Mouse (Mus musculus): ENCODE data around the gene Nr2f2. TPM values are rescaled to one million over a fixed set of nuclear protein-coding genes. Genes with fewer than 3 reads are reported as not detected.

Nr2f2 gene
- polyA plus RNA-seq, 1 experiment from 2014 or later, result 6.5 TPM

- H3K4me2 ChIP-seq, result peak overlapping the region; percentile 54
- H3K4me3 ChIP-seq (replicated peaks), result peak overlapping the region; percentile 54
- H3K9me3 ChIP-seq (replicated peaks), result no peaks in the 10 kb centered on the region
- no peak for ATAC-seq (ENCODE audit: insufficient read depth)
- WGBS (ENCODE audit: insufficient replicate concordance), result 9% methylated on average over 17 of the region's 17 CpGs
- peaks cover 77% of the 10 kb centered on the region for H3K27me3 ChIP-seq
- peaks cover 9% of the 10 kb centered on the region for H3K4me1 ChIP-seq (replicated peaks)
- H3K36me3 ChIP-seq (replicated peaks), result no peaks in the 10 kb centered on the region
- H3K9ac ChIP-seq, result peak overlapping the region; percentile 25; the same call in 1 of the 2 replicates
- no peak overlapping the region for H3K27ac ChIP-seq (replicated peaks)
These were observed 9.0 kb downstream of the Nr2f2 start for GRCm38 (mm10) chr7:70357516-70358019.

- peaks cover 75% of the 10 kb centered on the region for H3K27me3 ChIP-seq
- H3K4me2 ChIP-seq, result peak overlapping the region; percentile 54
- ATAC-seq (ENCODE audit: insufficient read depth), result no peak
- 50% methylated on average over 3 of the region's 3 CpGs for WGBS (ENCODE audit: insufficient replicate concordance)
- peak overlapping the region; percentile 54; the same call in 1 of the 2 replicates for H3K4me3 ChIP-seq (replicated peaks)
- peaks cover 9% of the 10 kb centered on the region; the same call in 1 of the 2 replicates for H3K4me1 ChIP-seq (replicated peaks)
- no peak overlapping the region for H3K27ac ChIP-seq (replicated peaks)
- no peaks in the 10 kb centered on the region for H3K9me3 ChIP-seq (replicated peaks)
- peak overlapping the region; percentile 25; the same call in 1 of the 2 replicates for H3K9ac ChIP-seq
- H3K36me3 ChIP-seq (replicated peaks), result no peaks in the 10 kb centered on the region
These were observed 9.6 kb downstream of the Nr2f2 start for GRCm38 (mm10) chr7:70356691-70357515.

DNA sequence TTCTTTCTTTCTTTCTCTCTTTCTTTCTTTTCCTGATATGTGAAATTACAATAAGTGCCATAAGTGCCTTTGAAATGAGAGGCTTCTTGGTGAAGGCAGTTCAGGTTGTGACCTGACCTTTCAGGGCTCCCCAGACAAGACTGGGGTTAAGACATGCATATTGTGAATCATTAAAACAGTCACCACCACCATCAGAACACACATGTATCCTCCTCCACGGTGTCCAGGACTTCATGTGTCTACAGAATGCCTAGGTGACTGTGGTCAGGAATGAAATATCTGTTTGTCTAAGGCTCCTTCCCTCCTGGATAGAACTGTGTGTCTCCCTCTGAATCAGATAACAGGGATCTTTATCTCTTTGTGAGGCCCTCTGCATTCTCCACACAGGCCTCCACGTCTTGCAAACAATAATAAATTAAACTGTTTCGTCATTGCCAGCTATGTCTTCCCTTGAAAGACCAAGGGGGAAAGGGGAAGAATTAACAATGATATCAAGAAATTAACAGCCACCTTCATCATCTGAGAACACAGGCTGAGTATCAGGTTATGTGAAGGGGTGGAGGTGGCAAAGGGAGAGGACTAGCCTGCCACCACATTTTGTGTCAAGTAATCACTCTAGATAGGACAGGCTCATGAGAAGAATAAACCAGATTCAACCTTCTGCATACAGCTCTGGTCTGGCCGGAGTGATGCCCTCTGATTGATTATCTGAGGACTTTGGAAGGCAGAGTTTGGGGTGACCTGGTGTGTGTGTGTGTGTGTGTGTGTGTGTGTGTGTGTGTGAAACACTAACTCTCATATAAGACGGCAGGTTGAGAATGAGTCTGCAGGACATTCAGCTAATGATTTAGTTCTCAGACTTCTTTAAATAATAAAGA, 10.6 kb downstream of the Nr2f2 start:
- 15% methylated on average over 5 of the region's 5 CpGs for WGBS (ENCODE audit: insufficient replicate concordance)
- Histone ChIP-seq H3K9me3 (replicated peaks) (no peaks in the 10 kb centered on the region), H3K27ac (replicated peaks) (no peak overlapping the region), H3K4me2 (peak overlapping the region; percentile 32), H3K36me3 (replicated peaks) (no peaks in the 10 kb centered on the region), H3K27me3 (peaks cover 75% of the 10 kb centered on the region), H3K4me3 (replicated peaks) (peak overlapping the region; percentile 8; the same call in 1 of the 2 replicates), H3K4me1 (replicated peaks) (peaks cover 9% of the 10 kb centered on the region; the same call in 1 of the 2 replicates), H3K9ac (no peak overlapping the region)
- ATAC-seq (ENCODE audit: insufficient read depth), result no peak

DNA sequence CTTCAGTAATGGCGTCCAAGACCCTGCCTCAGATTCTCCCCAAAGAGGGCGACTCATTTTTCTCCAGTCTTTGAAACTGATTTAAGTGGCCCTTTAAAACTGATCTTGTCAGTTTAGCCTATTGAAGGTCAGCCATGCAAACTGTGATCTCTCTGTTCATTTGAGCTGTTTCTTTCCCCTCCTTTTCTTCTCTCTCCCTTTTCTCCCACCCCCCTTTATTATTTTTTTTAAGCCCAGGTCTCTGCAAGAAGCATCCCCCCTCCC, 11.2 kb downstream of the Nr2f2 start:
- Histone ChIP-seq H3K4me2 (peak overlapping the region; percentile 25; the same call in 1 of the 2 replicates), H3K36me3 (replicated peaks) (no peaks in the 10 kb centered on the region), H3K27me3 (peaks cover 75% of the 10 kb centered on the region), H3K9ac (no peak overlapping the region), H3K27ac (replicated peaks) (no peak overlapping the region), H3K9me3 (replicated peaks) (no peaks in the 10 kb centered on the region), H3K4me3 (replicated peaks) (no peak overlapping the region), H3K4me1 (replicated peaks) (peaks cover 9% of the 10 kb centered on the region; the same call in 1 of the 2 replicates)
- ATAC-seq (ENCODE audit: insufficient read depth), result no peak
- WGBS (ENCODE audit: insufficient replicate concordance), result 44% methylated on average over 2 of the region's 2 CpGs

- peaks cover 75% of the 10 kb centered on the region for H3K27me3 ChIP-seq
- 10% methylated on average over 14 of the region's 14 CpGs for WGBS (ENCODE audit: insufficient replicate concordance)
These were observed 11.8 kb downstream of the Nr2f2 start for GRCm38 (mm10) chr7:70354606-70355356.

DNA sequence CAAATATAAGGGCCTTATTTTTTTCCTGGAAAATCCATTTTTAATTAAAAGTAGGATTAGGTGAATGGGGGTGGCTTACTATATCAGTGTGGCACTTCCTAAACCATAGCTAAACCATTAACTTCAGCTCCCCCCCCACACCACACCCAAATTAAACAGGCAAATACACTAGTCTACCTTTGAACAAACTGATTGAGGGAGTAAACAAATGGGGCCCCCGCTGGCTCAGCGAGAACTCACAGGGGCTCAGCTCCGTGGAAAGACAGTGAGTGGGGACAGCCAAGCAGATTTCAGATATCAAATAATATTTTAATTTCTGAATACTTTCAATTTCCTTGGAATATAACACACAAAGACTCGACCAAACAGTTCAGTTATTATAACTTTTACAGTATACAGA, 13.4 kb downstream of the Nr2f2 start:
- H3K4me2 ChIP-seq, result peak overlapping the region; percentile 20; the same call in 1 of the 2 replicates

More at GRCm38 (mm10) chr7:70354606-70355356, 11.8 kb downstream of the Nr2f2 start:
- H3K9ac ChIP-seq, result no peak overlapping the region
- H3K9me3 ChIP-seq (replicated peaks), result no peaks in the 10 kb centered on the region
- no peak overlapping the region for H3K4me3 ChIP-seq (replicated peaks)
- peak overlapping the region; percentile 25 for H3K4me2 ChIP-seq
- ATAC-seq (ENCODE audit: insufficient read depth), result no peak
- no peaks in the 10 kb centered on the region for H3K36me3 ChIP-seq (replicated peaks)
- H3K4me1 ChIP-seq (replicated peaks), result peaks cover 9% of the 10 kb centered on the region; the same call in 1 of the 2 replicates
- H3K27ac ChIP-seq (replicated peaks), result no peak overlapping the region

DNA sequence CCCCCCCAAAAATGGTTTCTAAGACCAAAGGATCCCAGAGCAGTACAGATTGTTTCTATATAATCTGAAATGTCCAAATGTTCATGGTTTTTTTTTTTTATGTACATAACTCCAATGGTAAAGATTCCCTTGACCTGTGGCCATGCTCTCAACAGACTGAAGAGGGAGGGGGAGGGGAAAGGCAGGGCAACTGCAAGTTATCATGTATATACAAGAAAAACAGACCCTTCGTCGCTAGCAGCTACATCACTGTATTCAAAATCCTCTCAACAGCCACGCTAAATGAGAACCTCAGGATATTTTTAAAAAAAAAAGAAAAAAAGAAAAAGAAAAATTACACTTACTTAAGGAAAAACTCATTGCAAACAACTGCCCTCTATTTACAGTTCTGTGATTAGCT, 13.9 kb downstream of the Nr2f2 start:
- ATAC-seq (ENCODE audit: insufficient read depth), result no peak
- no peaks in the 10 kb centered on the region for H3K36me3 ChIP-seq (replicated peaks)
- H3K27ac ChIP-seq (replicated peaks), result no peak overlapping the region
- no peak overlapping the region for H3K9ac ChIP-seq
- peaks cover 75% of the 10 kb centered on the region for H3K27me3 ChIP-seq
- 12% methylated on average over 3 of the region's 3 CpGs for WGBS (ENCODE audit: insufficient replicate concordance)
- peaks cover 9% of the 10 kb centered on the region; the same call in 1 of the 2 replicates for H3K4me1 ChIP-seq (replicated peaks)
- H3K9me3 ChIP-seq (replicated peaks), result no peaks in the 10 kb centered on the region
- no peak overlapping the region for H3K4me3 ChIP-seq (replicated peaks)
- peak overlapping the region; percentile 20 for H3K4me2 ChIP-seq

More for the DNA sequence above, 13.4 kb downstream of the Nr2f2 start:
- no peak overlapping the region for H3K27ac ChIP-seq (replicated peaks)
- WGBS (ENCODE audit: insufficient replicate concordance), result 18% methylated on average over 4 of the region's 4 CpGs
- H3K36me3 ChIP-seq (replicated peaks), result no peaks in the 10 kb centered on the region
- no peak overlapping the region for H3K4me3 ChIP-seq (replicated peaks)
- H3K9ac ChIP-seq, result no peak overlapping the region
- ATAC-seq (ENCODE audit: insufficient read depth), result no peak
- peaks cover 9% of the 10 kb centered on the region; the same call in 1 of the 2 replicates for H3K4me1 ChIP-seq (replicated peaks)
- H3K9me3 ChIP-seq (replicated peaks), result no peaks in the 10 kb centered on the region
- peaks cover 75% of the 10 kb centered on the region for H3K27me3 ChIP-seq

GRCm38 (mm10) chr7:70351981-70352560, 14.5 kb downstream of the Nr2f2 start:
- H3K27ac ChIP-seq (replicated peaks), result 0 out of 2 replicates have a peak overlapping the region, but pooled peaks have one; percentile 45
- H3K4me2 ChIP-seq, result peak overlapping the region; percentile 39
- H3K4me1 ChIP-seq (replicated peaks), result peaks cover 7% of the 10 kb centered on the region; the same call in 1 of the 2 replicates
- no peaks in the 10 kb centered on the region for H3K36me3 ChIP-seq (replicated peaks)
- H3K9me3 ChIP-seq (replicated peaks), result no peaks in the 10 kb centered on the region
- H3K9ac ChIP-seq, result no peak overlapping the region
- peaks cover 75% of the 10 kb centered on the region for H3K27me3 ChIP-seq
- 0% methylated on average over 1 of the region's 1 CpGs for WGBS (ENCODE audit: insufficient replicate concordance)
- ATAC-seq (ENCODE audit: insufficient read depth), result no peak
- no peak overlapping the region for H3K4me3 ChIP-seq (replicated peaks)

DNA sequence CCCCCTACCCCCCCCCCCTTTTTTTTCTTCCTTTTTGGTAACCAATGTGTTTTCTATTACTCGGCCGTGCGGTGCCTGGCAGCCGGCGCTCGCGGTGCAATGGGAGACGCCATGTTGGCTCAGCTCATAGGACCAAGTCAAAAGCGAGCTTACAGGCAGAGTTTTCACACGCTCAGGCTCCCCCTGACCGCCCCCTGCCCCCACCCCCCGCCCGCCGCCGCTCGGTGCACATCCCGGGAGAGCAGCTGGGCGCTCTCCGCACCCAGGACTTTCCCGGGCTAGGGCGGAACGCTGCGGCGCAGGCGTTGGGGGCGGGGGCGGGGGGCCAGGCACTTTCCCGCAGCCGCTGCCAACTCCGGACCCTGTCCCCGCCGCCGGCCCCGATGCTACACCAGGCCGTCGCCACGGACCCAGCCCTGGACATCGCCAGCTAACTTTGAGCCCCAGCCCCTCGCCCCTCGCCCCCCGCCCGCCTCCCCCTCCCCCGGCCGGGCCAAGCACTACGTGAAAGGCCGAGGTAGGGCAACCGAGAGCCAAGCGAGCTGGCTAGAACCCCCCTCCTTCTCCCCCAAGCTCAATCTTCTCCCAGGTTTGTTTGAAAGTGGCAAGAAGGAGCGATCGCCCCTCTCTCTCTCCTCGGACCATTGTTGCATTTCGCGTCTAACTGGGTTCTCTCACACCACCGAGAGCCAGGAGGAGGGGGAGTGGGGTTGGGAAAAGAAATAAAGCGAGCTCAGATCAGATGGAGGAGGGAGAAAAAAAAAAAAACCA, 15.6 kb downstream of the Nr2f2 start:
- H3K4me2 ChIP-seq, result peak overlapping the region; percentile 39
- peak overlapping the region; percentile 48 for H3K4me3 ChIP-seq (replicated peaks)
- H3K27ac ChIP-seq (replicated peaks), result peak overlapping the region; percentile 61
- under 1% methylated on average over 55 of the region's 55 CpGs for WGBS (ENCODE audit: insufficient replicate concordance)
- ATAC-seq (ENCODE audit: insufficient read depth), result peak; percentile 49
- peaks cover 3% of the 10 kb centered on the region; the same call in 1 of the 2 replicates for H3K4me1 ChIP-seq (replicated peaks)
- no peaks in the 10 kb centered on the region for H3K36me3 ChIP-seq (replicated peaks)
- no peaks in the 10 kb centered on the region for H3K9me3 ChIP-seq (replicated peaks)
- peak overlapping the region; percentile 27; the same call in 1 of the 2 replicates for H3K9ac ChIP-seq
- peaks cover 79% of the 10 kb centered on the region for H3K27me3 ChIP-seq
